Mouse (Mus musculus) embryonic facial prominence, embryonic 15.5 days (tissue): ENCODE results near the gene Asic1. TPM values are rescaled to one million over a fixed set of nuclear protein-coding genes. Genes with fewer than 3 reads are reported as not detected.

Source experiments
- ATAC-seq: fragments of 200-750 bp; cut with Nextera tagmentation; 2 replicates; pipeline ENCODE4 v1.8.0; 2017; ENCODE audit warnings: low read depth, moderate TSS enrichment; ENCODE audit not compliant: insufficient number of reproducible peaks, low FRiP score, low TSS enrichment
- H3K27ac ChIP-seq: fragments of 300-500 bp; sonication (generic); replicated peaks from 2 replicates; pipeline ENCODE4 v1.5.1; 2015; ENCODE audit warnings: mild to moderate bottlenecking, inconsistent platforms
- H3K27me3 ChIP-seq: fragments of 300-500 bp; sonication (generic); 2 replicates; pipeline ENCODE4 v1.6.1; 2015; ENCODE audit warnings: inconsistent platforms
- H3K36me3 ChIP-seq: fragments of 300-500 bp; sonication (generic); 2 replicates; pipeline ENCODE4 v1.6.1; 2015; ENCODE audit warnings: mild to moderate bottlenecking, inconsistent platforms
- H3K4me1 ChIP-seq: fragments of 300-500 bp; sonication (generic); 2 replicates; pipeline ENCODE4 v1.6.1; 2015; ENCODE audit warnings: inconsistent platforms
- H3K4me2 ChIP-seq: fragments of 300-500 bp; sonication (generic); replicated peaks from 2 replicates; pipeline ENCODE4 v1.6.1; 2015; ENCODE audit warnings: mild to moderate bottlenecking, inconsistent platforms
- H3K4me3 ChIP-seq: fragments of 300-500 bp; sonication (generic); replicated peaks from 2 replicates; pipeline ENCODE4 v1.5.1; 2015; ENCODE audit warnings: mild to moderate bottlenecking, inconsistent platforms
- H3K9ac ChIP-seq: fragments of 300-500 bp; sonication (generic); 2 replicates; pipeline ENCODE4 v1.6.1; 2015; ENCODE audit warnings: inconsistent platforms
- H3K9me3 ChIP-seq: fragments of 300-500 bp; sonication (generic); replicated peaks from 2 replicates; pipeline ENCODE4 v1.6.1; 2016; ENCODE audit warnings: inconsistent platforms
- WGBS: fragments of 180-500 bp; shearing (Covaris S2); methylation state at CpG from one replicate; pipeline ENCODE4 v1.1.7; 2015; 5-methylcytosine and 5-hydroxymethylcytosine counted together
- polyA plus RNA-seq: library from polyadenylated mRNA; unstranded; fragments of >200 nt; fragmentation: Nextera tagmentation; extraction: Ambion mirVana; gene quantifications from 2 replicates; pipeline ENCODE4 v1.2.1, GENCODE M21; 2015

Gene Asic1
- polyA plus RNA-seq, 1 experiment from 2014 or later: 4.6 TPM

DNA sequence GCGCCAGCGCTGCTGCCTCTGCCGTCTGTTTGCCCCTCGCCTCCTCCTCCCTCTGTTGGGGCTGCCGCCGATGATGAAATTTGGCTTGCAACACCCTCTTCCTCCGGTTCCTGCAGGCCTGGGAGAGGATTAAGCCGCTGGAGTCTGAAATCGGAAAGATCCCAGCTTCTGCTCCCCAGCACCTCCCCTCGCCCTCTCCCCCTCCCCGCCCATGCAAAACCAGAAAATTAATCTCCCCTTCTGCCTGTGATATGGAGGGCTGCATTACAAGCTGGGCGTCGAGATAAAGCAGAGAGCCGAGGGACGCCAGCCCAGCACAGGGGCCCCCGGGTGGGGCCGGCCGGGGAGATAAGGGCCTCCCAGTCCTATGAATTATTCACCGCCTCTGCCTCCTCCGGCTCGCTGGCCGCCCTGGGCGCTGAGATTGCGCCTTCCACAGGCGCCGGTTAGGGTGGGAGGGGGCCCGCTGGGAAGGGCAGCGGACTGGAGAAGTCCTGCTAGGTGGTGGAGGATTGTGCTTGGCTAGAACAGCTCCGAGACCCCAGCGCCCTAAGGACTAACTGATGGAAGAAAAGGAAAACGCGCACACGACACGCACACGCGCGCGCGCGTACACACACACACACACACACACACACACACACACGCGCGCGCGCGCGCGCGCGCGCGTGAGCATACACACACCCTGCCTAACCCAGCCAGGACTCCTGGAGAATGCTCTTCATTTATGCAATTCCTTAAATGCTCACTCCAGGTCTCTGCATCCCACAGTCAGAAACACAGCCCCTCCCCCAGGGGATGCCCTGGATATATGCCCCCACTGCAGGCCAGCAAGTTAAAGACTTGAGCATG, 5.3 kb upstream of the Asic1 start:
- H3K4me3 ChIP-seq: peak overlapping the region; percentile 43
- WGBS: 1% methylated on average over 46 of the region's 52 CpGs
- peaks cover 35% of the 10 kb centered on the region for H3K27me3 ChIP-seq
- peak overlapping the region; percentile 48; the same call in 1 of the 2 replicates for H3K27ac ChIP-seq
- peaks cover 30% of the 10 kb centered on the region for H3K4me1 ChIP-seq
- H3K4me2 ChIP-seq: peak overlapping the region; percentile 88
- H3K9me3 ChIP-seq: no peaks in the 10 kb centered on the region
- H3K9ac ChIP-seq: peak overlapping the region; percentile 23; the same call in 1 of the 2 replicates
- H3K36me3 ChIP-seq: no peaks in the 10 kb centered on the region
- peak; percentile 25; the same call in 1 of the 2 replicates for ATAC-seq

- 96% methylated on average over 2 of the region's 2 CpGs for WGBS
- Histone ChIP-seq H3K4me1 (peaks cover 43% of the 10 kb centered on the region), H3K27me3 (peaks cover 55% of the 10 kb centered on the region), H3K9ac (no peak overlapping the region), H3K9me3 (no peaks in the 10 kb centered on the region), H3K4me3 (no peak overlapping the region), H3K27ac (no peak overlapping the region), H3K36me3 (no peaks in the 10 kb centered on the region), H3K4me2 (no peak overlapping the region)
- no peak for ATAC-seq
Measured at GRCm38 (mm10) chr15:99667544-99667943, 2.6 kb upstream of the Asic1 start.

DNA sequence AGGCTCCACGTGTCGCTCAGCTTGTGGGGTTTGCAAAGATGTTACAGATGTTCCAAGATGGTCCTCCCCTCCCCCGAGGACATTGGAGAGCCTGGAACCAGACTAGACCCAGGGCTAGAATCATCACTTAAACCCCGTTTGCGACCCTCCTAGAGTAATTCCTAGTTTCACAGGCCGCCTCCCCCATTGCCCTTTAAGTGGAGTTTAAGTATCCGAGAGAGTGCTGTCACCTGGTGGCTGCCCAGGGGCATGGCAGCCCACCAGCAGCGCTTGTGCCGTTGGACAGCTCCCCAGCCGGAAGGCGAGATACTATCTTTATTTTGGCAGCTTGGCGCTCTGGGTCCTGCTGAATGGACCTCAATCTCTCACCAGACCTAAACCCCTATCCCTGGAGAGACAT, 1.3 kb upstream of the Asic1 start:
- Histone ChIP-seq H3K4me1 (peaks cover 40% of the 10 kb centered on the region), H3K9me3 (no peaks in the 10 kb centered on the region), H3K36me3 (no peaks in the 10 kb centered on the region), H3K27me3 (peaks cover 68% of the 10 kb centered on the region), H3K9ac (no peak overlapping the region), H3K27ac (no peak overlapping the region), H3K4me2 (peak overlapping the region; percentile 12; the same call in 1 of the 2 replicates), H3K4me3 (no peak overlapping the region)
- WGBS: 1% methylated on average over 12 of the region's 12 CpGs
- no peak for ATAC-seq

DNA sequence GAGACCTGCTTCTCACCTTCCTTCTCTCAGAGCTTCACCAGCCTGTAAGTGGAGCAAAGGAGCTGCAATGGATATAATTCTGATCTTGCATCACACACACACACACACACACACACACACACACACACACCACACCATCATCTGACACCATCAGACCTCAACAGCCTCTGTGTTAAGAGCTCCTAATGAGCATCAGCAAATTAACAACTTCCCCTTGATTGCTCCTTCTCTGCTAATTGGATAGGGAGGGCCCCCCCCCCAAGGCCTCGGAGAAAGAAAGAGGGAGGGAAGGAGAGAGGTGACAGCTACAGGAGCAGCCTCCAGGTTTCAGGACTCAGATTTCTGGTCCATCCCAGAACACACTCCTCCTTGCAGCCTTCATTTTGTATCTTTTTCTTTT, 776 bp upstream of the Asic1 start:
- Histone ChIP-seq H3K27me3 (peaks cover 69% of the 10 kb centered on the region), H3K4me3 (no peak overlapping the region), H3K9ac (no peak overlapping the region), H3K4me1 (peaks cover 35% of the 10 kb centered on the region), H3K27ac (no peak overlapping the region), H3K36me3 (no peaks in the 10 kb centered on the region), H3K9me3 (no peaks in the 10 kb centered on the region), H3K4me2 (no peak overlapping the region)
- no peak for ATAC-seq
- WGBS: 0% methylated on average over 1 of the region's 1 CpGs

GRCm38 (mm10) chr15:99670964-99671670, 949 bp downstream of the Asic1 start:
- Histone ChIP-seq H3K4me1 (peaks cover 24% of the 10 kb centered on the region), H3K27ac (no peak overlapping the region), H3K27me3 (peaks cover 60% of the 10 kb centered on the region), H3K4me2 (peak overlapping the region; percentile 93), H3K36me3 (no peaks in the 10 kb centered on the region), H3K4me3 (peak overlapping the region; percentile 48), H3K9me3 (no peaks in the 10 kb centered on the region), H3K9ac (peak overlapping the region; percentile 16; the same call in 1 of the 2 replicates)
- WGBS: 27% methylated on average over 6 of the region's 17 CpGs
- ATAC-seq: no peak

DNA sequence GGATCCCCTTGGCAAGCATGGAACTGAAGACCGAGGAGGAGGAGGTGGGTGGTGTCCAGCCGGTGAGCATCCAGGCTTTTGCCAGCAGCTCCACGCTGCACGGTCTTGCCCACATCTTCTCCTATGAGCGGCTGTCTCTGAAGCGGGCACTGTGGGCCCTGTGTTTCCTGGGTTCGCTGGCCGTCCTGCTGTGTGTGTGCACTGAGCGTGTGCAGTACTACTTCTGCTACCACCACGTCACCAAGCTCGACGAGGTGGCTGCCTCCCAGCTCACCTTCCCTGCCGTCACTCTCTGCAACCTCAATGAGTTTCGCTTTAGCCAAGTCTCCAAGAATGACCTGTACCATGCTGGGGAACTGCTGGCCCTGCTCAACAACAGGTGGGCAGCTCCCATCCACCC, 1.6 kb downstream of the Asic1 start:
- Histone ChIP-seq H3K27me3 (peaks cover 53% of the 10 kb centered on the region), H3K4me3 (no peak overlapping the region), H3K9ac (no peak overlapping the region), H3K27ac (no peak overlapping the region), H3K36me3 (no peaks in the 10 kb centered on the region), H3K4me2 (no peak overlapping the region), H3K9me3 (no peaks in the 10 kb centered on the region), H3K4me1 (peaks cover 24% of the 10 kb centered on the region)
- 75% methylated on average over 14 of the region's 14 CpGs for WGBS
- ATAC-seq: no peak

DNA sequence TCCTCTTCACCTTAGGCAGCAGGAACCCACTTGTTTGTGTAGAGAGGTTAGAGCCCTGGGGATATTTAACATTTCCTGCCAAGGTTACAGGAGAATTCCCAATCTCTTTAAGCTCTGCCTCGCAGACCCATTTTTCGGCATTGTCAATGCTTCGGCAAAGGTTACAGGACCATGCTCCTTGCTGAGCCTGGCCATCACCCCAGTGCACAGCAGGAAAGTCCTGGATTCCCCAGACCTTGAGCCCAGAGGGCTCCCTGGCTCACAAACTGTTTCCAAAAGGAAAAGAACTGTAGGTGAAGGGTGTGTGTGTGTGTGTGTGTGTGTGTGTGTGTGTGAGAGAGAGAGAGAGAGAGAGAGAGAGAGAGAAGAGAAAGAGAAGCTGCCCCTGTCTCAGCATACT, 4.7 kb downstream of the Asic1 start:
- Histone ChIP-seq H3K4me2 (no peak overlapping the region), H3K9ac (no peak overlapping the region), H3K4me1 (peaks cover 29% of the 10 kb centered on the region), H3K27me3 (peaks cover 39% of the 10 kb centered on the region), H3K36me3 (no peaks in the 10 kb centered on the region), H3K27ac (no peak overlapping the region), H3K4me3 (no peak overlapping the region), H3K9me3 (no peaks in the 10 kb centered on the region)
- 64% methylated on average over 3 of the region's 3 CpGs for WGBS
- ATAC-seq: no peak

DNA sequence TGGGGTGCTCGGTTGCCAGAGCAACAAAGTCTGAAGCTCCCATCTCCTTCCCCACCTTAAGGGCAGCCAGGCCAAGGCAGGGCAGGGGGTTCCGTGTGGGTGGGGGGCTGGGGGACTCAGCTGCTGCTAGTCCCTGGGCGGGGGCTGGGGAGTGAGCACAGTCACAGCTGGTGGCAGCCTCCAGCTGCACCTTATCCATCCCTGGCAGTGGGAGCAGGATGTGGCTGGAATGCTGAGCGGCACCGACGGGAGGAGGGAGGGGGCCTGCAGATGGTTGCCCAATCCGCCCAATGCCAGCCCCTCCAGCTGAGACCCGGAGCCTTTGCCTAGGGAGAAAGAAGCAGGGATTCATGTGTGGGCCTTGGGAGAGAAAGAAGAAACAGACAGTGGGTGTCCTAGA, 6.9 kb downstream of the Asic1 start:
- WGBS: 21% methylated on average over 8 of the region's 8 CpGs
- Histone ChIP-seq H3K4me1 (peaks cover 16% of the 10 kb centered on the region; the same call in 1 of the 2 replicates), H3K27ac (no peak overlapping the region), H3K4me2 (no peak overlapping the region), H3K9me3 (no peaks in the 10 kb centered on the region), H3K9ac (no peak overlapping the region), H3K27me3 (peaks cover 24% of the 10 kb centered on the region), H3K36me3 (no peaks in the 10 kb centered on the region), H3K4me3 (no peak overlapping the region)
- ATAC-seq: peak; percentile 13; the same call in 1 of the 2 replicates

DNA sequence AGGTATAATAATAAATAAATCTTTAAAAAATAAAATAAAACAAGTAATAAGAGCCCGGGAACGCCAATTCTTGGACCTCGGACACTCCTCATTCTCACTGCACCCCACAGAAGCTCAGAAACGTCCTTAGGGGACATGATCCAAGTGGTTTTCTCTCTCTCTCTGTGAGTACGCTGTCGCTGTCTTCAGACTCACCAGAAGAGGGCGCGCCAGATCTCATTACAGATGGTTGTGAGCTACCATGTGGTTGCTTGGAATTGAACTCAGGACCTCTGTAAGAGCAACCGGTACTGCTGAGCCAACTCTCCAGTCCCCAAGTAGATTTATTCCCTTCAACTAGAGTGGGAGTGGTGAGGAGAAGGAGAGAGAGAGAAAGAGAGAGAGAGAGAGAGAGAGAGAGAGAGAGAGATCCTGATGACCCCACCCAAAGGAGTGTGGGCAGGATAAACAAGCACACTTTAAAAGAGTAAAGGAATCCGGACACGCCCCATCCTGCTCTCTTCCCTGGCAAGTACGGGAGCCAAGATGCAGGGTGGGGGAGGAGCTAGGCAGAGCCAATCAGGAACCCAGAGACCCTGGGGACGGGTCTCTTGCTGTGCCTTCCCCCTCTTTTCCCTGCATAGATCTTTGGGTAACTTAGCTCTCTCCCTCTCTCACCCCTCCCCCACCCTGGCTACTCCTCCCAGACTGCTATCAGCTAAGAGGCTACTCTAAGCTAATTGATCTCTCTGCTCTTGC, 8.1 kb downstream of the Asic1 start:
- H3K9me3 ChIP-seq: no peaks in the 10 kb centered on the region
- peak; percentile 32; the same call in 1 of the 2 replicates for ATAC-seq
- 14% methylated on average over 13 of the region's 13 CpGs for WGBS
- H3K27me3 ChIP-seq: peaks cover 12% of the 10 kb centered on the region; the same call in 1 of the 2 replicates
- H3K36me3 ChIP-seq: no peaks in the 10 kb centered on the region
- H3K4me3 ChIP-seq: no peak overlapping the region
- H3K4me2 ChIP-seq: no peak overlapping the region
- H3K27ac ChIP-seq: no peak overlapping the region
- no peak overlapping the region for H3K9ac ChIP-seq
- H3K4me1 ChIP-seq: peaks cover 16% of the 10 kb centered on the region; the same call in 1 of the 2 replicates

- Histone ChIP-seq H3K9me3 (no peaks in the 10 kb centered on the region), H3K4me2 (no peak overlapping the region), H3K36me3 (no peaks in the 10 kb centered on the region), H3K27me3 (peaks cover 6% of the 10 kb centered on the region; the same call in 1 of the 2 replicates), H3K9ac (no peak overlapping the region), H3K4me1 (peaks cover 16% of the 10 kb centered on the region; the same call in 1 of the 2 replicates), H3K4me3 (no peak overlapping the region), H3K27ac (no peak overlapping the region)
- 63% methylated on average over 7 of the region's 7 CpGs for WGBS
- ATAC-seq: no peak
Measured at GRCm38 (mm10) chr15:99679008-99679407, 8.8 kb downstream of the Asic1 start.

DNA sequence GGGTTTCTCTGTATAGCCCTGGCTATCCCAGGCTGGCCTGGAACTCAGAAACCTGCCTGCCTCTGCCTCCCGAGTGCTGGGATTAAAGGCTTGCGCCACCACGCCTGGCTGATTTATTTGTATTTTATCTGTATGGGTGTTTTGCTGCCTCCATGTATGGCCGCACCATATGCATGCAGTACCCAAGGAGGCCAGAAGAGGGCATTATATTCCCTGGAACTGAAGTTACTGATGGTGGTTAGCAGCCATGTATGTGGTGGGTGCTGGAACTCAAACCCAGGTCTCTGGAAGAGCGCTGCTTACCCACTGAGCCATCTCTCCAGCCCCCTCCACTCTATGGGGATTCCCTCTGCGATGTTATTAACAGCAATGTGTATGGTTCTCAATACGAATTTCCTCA, 12.7 kb downstream of the Asic1 start:
- WGBS: 93% methylated on average over 7 of the region's 7 CpGs
- H3K27ac ChIP-seq: no peak overlapping the region
- H3K4me1 ChIP-seq: 0 out of 2 replicates have a peak, but pooled peaks cover 11% of the 10 kb centered on the region
- no peaks in the 10 kb centered on the region for H3K36me3 ChIP-seq
- no peaks in the 10 kb centered on the region for H3K9me3 ChIP-seq
- no peaks in the 10 kb centered on the region for H3K27me3 ChIP-seq
- no peak overlapping the region for H3K4me2 ChIP-seq
- H3K4me3 ChIP-seq: no peak overlapping the region
- no peak for ATAC-seq
- no peak overlapping the region for H3K9ac ChIP-seq
